Mouse (Mus musculus) neural tube, embryonic 14.5 days (tissue): ENCODE results near the gene Bckdhb. TPM values are rescaled to one million over a fixed set of nuclear protein-coding genes. Genes with fewer than 3 reads are reported as not detected.

ENCODE experiments used
- ATAC-seq: fragments of 200-750 bp; cut with Nextera tagmentation; 2 replicates; pipeline ENCODE4 v1.8.0; 2017; ENCODE audit warnings: low read depth, mild to moderate bottlenecking, moderate TSS enrichment, moderate library complexity
- H3K27ac ChIP-seq: fragments of 300-500 bp; sonication (generic); 2 replicates; pipeline ENCODE4 v1.5.1; 2014; ENCODE audit warnings: low read depth, mild to moderate bottlenecking, control low read depth, low read length, moderate library complexity, mixed read lengths
- H3K27me3 ChIP-seq: fragments of 300-500 bp; sonication (generic); 2 replicates; pipeline ENCODE4 v1.6.1; 2014; ENCODE audit warnings: low read length; ENCODE audit not compliant: control insufficient read depth, insufficient read depth
- H3K36me3 ChIP-seq: fragments of 300-500 bp; sonication (generic); 2 replicates; pipeline ENCODE4 v1.6.1; 2014; ENCODE audit warnings: low read length, mixed read lengths; ENCODE audit not compliant: control insufficient read depth, insufficient read depth
- H3K4me1 ChIP-seq: fragments of 300-500 bp; sonication (generic); 2 replicates; pipeline ENCODE4 v1.6.1; 2014; ENCODE audit warnings: low read length; ENCODE audit not compliant: control insufficient read depth, insufficient read depth
- H3K4me2 ChIP-seq: fragments of 300-500 bp; sonication (generic); 2 replicates; pipeline ENCODE4 v1.6.1; 2014; ENCODE audit warnings: mild to moderate bottlenecking, low read depth, low read length, control low read depth
- H3K4me3 ChIP-seq: fragments of 300-500 bp; sonication (generic); 2 replicates; pipeline ENCODE4 v1.5.1; 2014; ENCODE audit warnings: low read depth, low read length, control low read depth, mixed read lengths
- H3K9ac ChIP-seq: fragments of 300-500 bp; sonication (generic); replicated peaks from 2 replicates; pipeline ENCODE4 v1.6.1; 2014; ENCODE audit warnings: low read depth, mild to moderate bottlenecking, control low read depth, low read length, mixed read lengths
- H3K9me3 ChIP-seq: fragments of 300-500 bp; sonication (generic); 2 replicates; pipeline ENCODE4 v1.6.1; 2016; ENCODE audit warnings: low read length; ENCODE audit not compliant: control insufficient read depth
- WGBS: fragments of 180-500 bp; shearing (Covaris S2); extraction: QIAGEN DNeasy Blood & Tissue Kit; methylation state at CpG from one replicate; pipeline ENCODE4 v1.1.7; 2014; 5-methylcytosine and 5-hydroxymethylcytosine counted together
- polyA plus RNA-seq: library from polyadenylated mRNA; unstranded; fragments of >200 nt; fragmentation: Nextera tagmentation; extraction: Ambion mirVana; gene quantifications from 2 replicates; pipeline ENCODE4 v1.2.1, GENCODE M21; 2014

The Bckdhb gene
- polyA plus RNA-seq, 1 experiment from 2014 or later, result 36.1 TPM

GRCm38 (mm10) chr9:84112842-84113568 lies 188.1 kb downstream of the Bckdhb start:
- Histone ChIP-seq H3K9me3 (no peaks in the 10 kb centered on the region), H3K27ac (no peak overlapping the region), H3K4me1 (peaks cover 8% of the 10 kb centered on the region; the same call in 1 of the 2 replicates), H3K4me3 (no peak overlapping the region), H3K27me3 (no peaks in the 10 kb centered on the region), H3K36me3 (no peaks in the 10 kb centered on the region), H3K9ac (no peak overlapping the region), H3K4me2 (no peak overlapping the region)
- no peak for ATAC-seq
- 82% methylated on average over 12 of the region's 12 CpGs for WGBS

GRCm38 (mm10) chr9:84114254-84114653 lies 189.3 kb downstream of the Bckdhb start:
- no peak overlapping the region for H3K4me2 ChIP-seq
- no peaks in the 10 kb centered on the region for H3K27me3 ChIP-seq
- H3K27ac ChIP-seq, result no peak overlapping the region
- no peaks in the 10 kb centered on the region for H3K9me3 ChIP-seq
- no peak for ATAC-seq
- no peaks in the 10 kb centered on the region for H3K36me3 ChIP-seq
- peaks cover 8% of the 10 kb centered on the region; the same call in 1 of the 2 replicates for H3K4me1 ChIP-seq
- no peak overlapping the region for H3K4me3 ChIP-seq
- H3K9ac ChIP-seq, result no peak overlapping the region
- 76% methylated on average over 13 of the region's 13 CpGs for WGBS

GRCm38 (mm10) chr9:84117337-84117736 lies 192.4 kb downstream of the Bckdhb start:
- Histone ChIP-seq H3K27me3 (no peaks in the 10 kb centered on the region), H3K9me3 (no peaks in the 10 kb centered on the region), H3K4me3 (no peak overlapping the region), H3K36me3 (no peaks in the 10 kb centered on the region), H3K4me1 (no peaks in the 10 kb centered on the region), H3K9ac (no peak overlapping the region), H3K27ac (no peak overlapping the region), H3K4me2 (no peak overlapping the region)
- WGBS, result 64% methylated on average over 5 of the region's 5 CpGs
- peak; percentile 31; the same call in 1 of the 2 replicates for ATAC-seq

GRCm38 (mm10) chr9:84124996-84125395 lies 200.1 kb downstream of the Bckdhb start:
- H3K9me3 ChIP-seq, result 0 out of 2 replicates have a peak, but pooled peaks cover 2% of the 10 kb centered on the region
- WGBS, result 95% methylated on average over 5 of the region's 5 CpGs
- no peaks in the 10 kb centered on the region for H3K36me3 ChIP-seq
- no peaks in the 10 kb centered on the region for H3K27me3 ChIP-seq
- H3K4me2 ChIP-seq, result no peak overlapping the region
- no peaks in the 10 kb centered on the region for H3K4me1 ChIP-seq
- no peak overlapping the region for H3K27ac ChIP-seq
- H3K4me3 ChIP-seq, result no peak overlapping the region
- no peak overlapping the region for H3K9ac ChIP-seq
- ATAC-seq, result no peak

- Histone ChIP-seq H3K27ac (no peak overlapping the region), H3K9ac (no peak overlapping the region), H3K4me2 (no peak overlapping the region), H3K9me3 (0 out of 2 replicates have a peak, but pooled peaks cover 2% of the 10 kb centered on the region), H3K4me3 (no peak overlapping the region), H3K36me3 (no peaks in the 10 kb centered on the region), H3K4me1 (no peaks in the 10 kb centered on the region), H3K27me3 (no peaks in the 10 kb centered on the region)
- WGBS, result 89% methylated on average over 6 of the region's 6 CpGs
- no peak for ATAC-seq
These were observed 205.4 kb downstream of the Bckdhb start for GRCm38 (mm10) chr9:84130338-84130737.

- H3K4me3 ChIP-seq, result no peak overlapping the region
- no peaks in the 10 kb centered on the region for H3K9me3 ChIP-seq
- 92% methylated on average over 12 of the region's 12 CpGs for WGBS
- no peaks in the 10 kb centered on the region for H3K4me1 ChIP-seq
- H3K4me2 ChIP-seq, result no peak overlapping the region
- H3K36me3 ChIP-seq, result no peaks in the 10 kb centered on the region
- H3K27me3 ChIP-seq, result no peaks in the 10 kb centered on the region
- H3K27ac ChIP-seq, result no peak overlapping the region
- H3K9ac ChIP-seq, result no peak overlapping the region
- ATAC-seq, result no peak
These were observed 210.1 kb downstream of the Bckdhb start for GRCm38 (mm10) chr9:84135062-84135461.

- WGBS, result 93% methylated on average over 6 of the region's 6 CpGs
- Histone ChIP-seq H3K4me3 (no peak overlapping the region), H3K4me2 (no peak overlapping the region), H3K9me3 (no peaks in the 10 kb centered on the region), H3K27ac (no peak overlapping the region), H3K9ac (no peak overlapping the region), H3K36me3 (no peaks in the 10 kb centered on the region), H3K27me3 (no peaks in the 10 kb centered on the region), H3K4me1 (no peaks in the 10 kb centered on the region)
- no peak for ATAC-seq
These were observed 212.2 kb downstream of the Bckdhb start for GRCm38 (mm10) chr9:84137192-84137591.

- no peak overlapping the region for H3K4me2 ChIP-seq
- ATAC-seq, result no peak
- H3K4me3 ChIP-seq, result no peak overlapping the region
- WGBS, result 88% methylated on average over 2 of the region's 2 CpGs
- H3K4me1 ChIP-seq, result no peaks in the 10 kb centered on the region
- no peak overlapping the region for H3K9ac ChIP-seq
- H3K9me3 ChIP-seq, result no peaks in the 10 kb centered on the region
- H3K27me3 ChIP-seq, result no peaks in the 10 kb centered on the region
- H3K27ac ChIP-seq, result no peak overlapping the region
- no peaks in the 10 kb centered on the region for H3K36me3 ChIP-seq
These were observed 223.2 kb downstream of the Bckdhb start for GRCm38 (mm10) chr9:84148124-84148523.
